Mouse (Mus musculus): ENCODE measurements around the gene Slc25a17. TPM values are rescaled to one million over a fixed set of nuclear protein-coding genes. Genes with fewer than 3 reads are reported as not detected.

Gene Slc25a17
- polyA plus RNA-seq, 1 experiment from 2014 or later, result 104 TPM

- Histone ChIP-seq H3K27me3 (ENCODE audit: control insufficient read depth, insufficient read depth, low read length) (no peaks in the 10 kb centered on the region), H3K4me1 (ENCODE audit: control insufficient read depth, insufficient read depth, low read length) (peaks cover 14% of the 10 kb centered on the region), H3K36me3 (ENCODE audit: control insufficient read depth, insufficient read depth, low read length) (no peaks in the 10 kb centered on the region; the same call in 1 of the 2 replicates), H3K27ac (ENCODE audit: low read length) (peak overlapping the region; percentile 90), H3K9me3 (replicated peaks; ENCODE audit: control insufficient read depth, low read length) (no peaks in the 10 kb centered on the region), H3K4me2 (ENCODE audit: low read depth, low read length) (peak overlapping the region; percentile 92), H3K4me3 (replicated peaks; ENCODE audit: low read length) (peak overlapping the region; percentile 69), H3K9ac (ENCODE audit: low read length) (no peak overlapping the region; the same call in 1 of the 2 replicates)
- ATAC-seq (ENCODE audit: insufficient read depth, low FRiP score), result peak; percentile 29
- WGBS, result 30% methylated on average over 6 of the region's 6 CpGs
Measured at GRCm38 (mm10) chr15:81361022-81361404, 401 bp upstream of the Slc25a17 start.

GRCm38 (mm10) chr15:81359421-81359820, 1.2 kb downstream of the Slc25a17 start:
- peak overlapping the region; percentile 92 for H3K4me2 ChIP-seq (ENCODE audit: low read depth, low read length)
- no peak for ATAC-seq (ENCODE audit: insufficient read depth, low FRiP score)
- no peaks in the 10 kb centered on the region for H3K36me3 ChIP-seq (ENCODE audit: control insufficient read depth, insufficient read depth, low read length)
- peaks cover 14% of the 10 kb centered on the region for H3K4me1 ChIP-seq (ENCODE audit: control insufficient read depth, insufficient read depth, low read length)
- no peak overlapping the region for H3K9ac ChIP-seq (ENCODE audit: low read length)
- H3K27me3 ChIP-seq (ENCODE audit: control insufficient read depth, insufficient read depth, low read length), result no peaks in the 10 kb centered on the region
- 81% methylated on average over 5 of the region's 5 CpGs for WGBS
- H3K27ac ChIP-seq (ENCODE audit: low read length), result no peak overlapping the region
- no peaks in the 10 kb centered on the region for H3K9me3 ChIP-seq (replicated peaks; ENCODE audit: control insufficient read depth, low read length)
- H3K4me3 ChIP-seq (replicated peaks; ENCODE audit: low read length), result no peak overlapping the region; the same call in 1 of the 2 replicates

GRCm38 (mm10) chr15:81358943-81359342, 1.7 kb downstream of the Slc25a17 start:
- Histone ChIP-seq H3K4me1 (ENCODE audit: control insufficient read depth, insufficient read depth, low read length) (peaks cover 14% of the 10 kb centered on the region), H3K4me2 (ENCODE audit: low read depth, low read length) (no peak overlapping the region), H3K9me3 (replicated peaks; ENCODE audit: control insufficient read depth, low read length) (no peaks in the 10 kb centered on the region), H3K4me3 (replicated peaks; ENCODE audit: low read length) (no peak overlapping the region), H3K27ac (ENCODE audit: low read length) (no peak overlapping the region), H3K36me3 (ENCODE audit: control insufficient read depth, insufficient read depth, low read length) (no peaks in the 10 kb centered on the region), H3K27me3 (ENCODE audit: control insufficient read depth, insufficient read depth, low read length) (no peaks in the 10 kb centered on the region), H3K9ac (ENCODE audit: low read length) (no peak overlapping the region)
- WGBS, result 66% methylated on average over 3 of the region's 3 CpGs
- no peak for ATAC-seq (ENCODE audit: insufficient read depth, low FRiP score)

GRCm38 (mm10) chr15:81356946-81357345, 3.7 kb downstream of the Slc25a17 start:
- Histone ChIP-seq H3K4me1 (ENCODE audit: control insufficient read depth, insufficient read depth, low read length) (peaks cover 14% of the 10 kb centered on the region), H3K9me3 (replicated peaks; ENCODE audit: control insufficient read depth, low read length) (no peaks in the 10 kb centered on the region), H3K27me3 (ENCODE audit: control insufficient read depth, insufficient read depth, low read length) (no peaks in the 10 kb centered on the region), H3K36me3 (ENCODE audit: control insufficient read depth, insufficient read depth, low read length) (no peaks in the 10 kb centered on the region), H3K4me3 (replicated peaks; ENCODE audit: low read length) (no peak overlapping the region), H3K9ac (ENCODE audit: low read length) (no peak overlapping the region), H3K27ac (ENCODE audit: low read length) (peak overlapping the region; percentile 74), H3K4me2 (ENCODE audit: low read depth, low read length) (no peak overlapping the region)
- ATAC-seq (ENCODE audit: insufficient read depth, low FRiP score), result no peak
- 39% methylated on average over 5 of the region's 5 CpGs for WGBS

- 62% methylated on average over 3 of the region's 3 CpGs for WGBS
- ATAC-seq (ENCODE audit: insufficient read depth, low FRiP score), result no peak
- no peak overlapping the region for H3K4me2 ChIP-seq (ENCODE audit: low read depth, low read length)
- H3K9ac ChIP-seq (ENCODE audit: low read length), result no peak overlapping the region
- H3K4me1 ChIP-seq (ENCODE audit: control insufficient read depth, insufficient read depth, low read length), result peaks cover 18% of the 10 kb centered on the region
- no peaks in the 10 kb centered on the region for H3K27me3 ChIP-seq (ENCODE audit: control insufficient read depth, insufficient read depth, low read length)
- no peak overlapping the region for H3K27ac ChIP-seq (ENCODE audit: low read length)
- no peaks in the 10 kb centered on the region for H3K36me3 ChIP-seq (ENCODE audit: control insufficient read depth, insufficient read depth, low read length)
- H3K4me3 ChIP-seq (replicated peaks; ENCODE audit: low read length), result no peak overlapping the region
- H3K9me3 ChIP-seq (replicated peaks; ENCODE audit: control insufficient read depth, low read length), result no peaks in the 10 kb centered on the region
Measured at GRCm38 (mm10) chr15:81355146-81355761, 5.4 kb downstream of the Slc25a17 start.

GRCm38 (mm10) chr15:81352638-81353037, 8.0 kb downstream of the Slc25a17 start:
- Histone ChIP-seq H3K4me2 (ENCODE audit: low read depth, low read length) (no peak overlapping the region), H3K27me3 (ENCODE audit: control insufficient read depth, insufficient read depth, low read length) (no peaks in the 10 kb centered on the region), H3K4me3 (replicated peaks; ENCODE audit: low read length) (no peak overlapping the region), H3K4me1 (ENCODE audit: control insufficient read depth, insufficient read depth, low read length) (peaks cover 4% of the 10 kb centered on the region; the same call in 1 of the 2 replicates), H3K9ac (ENCODE audit: low read length) (no peak overlapping the region), H3K36me3 (ENCODE audit: control insufficient read depth, insufficient read depth, low read length) (no peaks in the 10 kb centered on the region), H3K27ac (ENCODE audit: low read length) (no peak overlapping the region), H3K9me3 (replicated peaks; ENCODE audit: control insufficient read depth, low read length) (no peaks in the 10 kb centered on the region)
- no peak for ATAC-seq (ENCODE audit: insufficient read depth, low FRiP score)
- 66% methylated on average over 1 of the region's 1 CpGs for WGBS

GRCm38 (mm10) chr15:81350401-81350800, 10.2 kb downstream of the Slc25a17 start:
- Histone ChIP-seq H3K4me2 (ENCODE audit: low read depth, low read length) (no peak overlapping the region), H3K36me3 (ENCODE audit: control insufficient read depth, insufficient read depth, low read length) (no peaks in the 10 kb centered on the region), H3K27me3 (ENCODE audit: control insufficient read depth, insufficient read depth, low read length) (no peaks in the 10 kb centered on the region), H3K4me3 (replicated peaks; ENCODE audit: low read length) (no peak overlapping the region), H3K9me3 (replicated peaks; ENCODE audit: control insufficient read depth, low read length) (no peaks in the 10 kb centered on the region), H3K4me1 (ENCODE audit: control insufficient read depth, insufficient read depth, low read length) (peaks cover 4% of the 10 kb centered on the region; the same call in 1 of the 2 replicates), H3K27ac (ENCODE audit: low read length) (no peak overlapping the region; the same call in 1 of the 2 replicates), H3K9ac (ENCODE audit: low read length) (peak overlapping the region; percentile 16; the same call in 1 of the 2 replicates)
- 31% methylated on average over 1 of the region's 1 CpGs for WGBS
- ATAC-seq (ENCODE audit: insufficient read depth, low FRiP score), result no peak

- ATAC-seq (ENCODE audit: insufficient read depth, low FRiP score), result no peak
- H3K9me3 ChIP-seq (replicated peaks; ENCODE audit: control insufficient read depth, low read length), result no peaks in the 10 kb centered on the region
- no peak overlapping the region for H3K9ac ChIP-seq (ENCODE audit: low read length)
- no peaks in the 10 kb centered on the region for H3K27me3 ChIP-seq (ENCODE audit: control insufficient read depth, insufficient read depth, low read length)
- 33% methylated on average over 2 of the region's 2 CpGs for WGBS
- no peak overlapping the region for H3K27ac ChIP-seq (ENCODE audit: low read length)
- H3K4me3 ChIP-seq (replicated peaks; ENCODE audit: low read length), result no peak overlapping the region
- peaks cover 4% of the 10 kb centered on the region; the same call in 1 of the 2 replicates for H3K4me1 ChIP-seq (ENCODE audit: control insufficient read depth, insufficient read depth, low read length)
- H3K4me2 ChIP-seq (ENCODE audit: low read depth, low read length), result no peak overlapping the region
- H3K36me3 ChIP-seq (ENCODE audit: control insufficient read depth, insufficient read depth, low read length), result no peaks in the 10 kb centered on the region
Measured at GRCm38 (mm10) chr15:81348366-81348765, 12.2 kb downstream of the Slc25a17 start.

- Histone ChIP-seq H3K4me2 (ENCODE audit: low read depth, low read length) (no peak overlapping the region), H3K4me3 (replicated peaks; ENCODE audit: low read length) (no peak overlapping the region), H3K27ac (ENCODE audit: low read length) (no peak overlapping the region), H3K9ac (ENCODE audit: low read length) (no peak overlapping the region), H3K9me3 (replicated peaks; ENCODE audit: control insufficient read depth, low read length) (no peaks in the 10 kb centered on the region), H3K36me3 (ENCODE audit: control insufficient read depth, insufficient read depth, low read length) (no peaks in the 10 kb centered on the region), H3K4me1 (ENCODE audit: control insufficient read depth, insufficient read depth, low read length) (peaks cover 4% of the 10 kb centered on the region; the same call in 1 of the 2 replicates), H3K27me3 (ENCODE audit: control insufficient read depth, insufficient read depth, low read length) (no peaks in the 10 kb centered on the region)
- ATAC-seq (ENCODE audit: insufficient read depth, low FRiP score), result no peak
- 83% methylated on average over 2 of the region's 2 CpGs for WGBS
Measured at GRCm38 (mm10) chr15:81347466-81347865, 13.1 kb downstream of the Slc25a17 start.
